Mouse (Mus musculus) heart, embryonic 15.5 days (tissue): Measurements from ENCODE around the gene Olfr750. TPM values are rescaled to one million over a fixed set of nuclear protein-coding genes. Genes with fewer than 3 reads are reported as not detected.

Experiments
- ATAC-seq: fragments of 200-750 bp; cut with Nextera tagmentation; replicated peaks from 2 replicates; pipeline ENCODE4 v1.8.0; 2017; ENCODE audit warnings: low read depth, moderate TSS enrichment; ENCODE audit not compliant: insufficient number of reproducible peaks, insufficient read depth, low FRiP score
- H3K27ac ChIP-seq: fragments of 300-500 bp; sonication (generic); 2 replicates; pipeline ENCODE4 v1.5.1; 2015; ENCODE audit warnings: mild to moderate bottlenecking, inconsistent platforms
- H3K27me3 ChIP-seq: fragments of 300-500 bp; sonication (generic); 2 replicates; pipeline ENCODE4 v1.6.1; 2015; ENCODE audit warnings: inconsistent platforms
- H3K36me3 ChIP-seq: fragments of 300-500 bp; sonication (generic); 2 replicates; pipeline ENCODE4 v1.6.1; 2015; ENCODE audit warnings: mild to moderate bottlenecking, inconsistent platforms
- H3K4me1 ChIP-seq: fragments of 300-500 bp; sonication (generic); replicated peaks from 2 replicates; pipeline ENCODE4 v1.6.1; 2015; ENCODE audit warnings: inconsistent platforms
- H3K4me2 ChIP-seq: fragments of 300-500 bp; sonication (generic); 2 replicates; pipeline ENCODE4 v1.6.1; 2015; ENCODE audit warnings: inconsistent platforms, mild to moderate bottlenecking, moderate library complexity
- H3K4me3 ChIP-seq: fragments of 300-500 bp; sonication (generic); 2 replicates; pipeline ENCODE4 v1.5.1; 2015; ENCODE audit warnings: mild to moderate bottlenecking, inconsistent platforms
- H3K9ac ChIP-seq: fragments of 300-500 bp; sonication (generic); 2 replicates; pipeline ENCODE4 v1.6.1; 2015; ENCODE audit warnings: mild to moderate bottlenecking, inconsistent platforms
- H3K9me3 ChIP-seq: fragments of 300-500 bp; sonication (generic); replicated peaks from 2 replicates; pipeline ENCODE4 v1.6.1; 2016; ENCODE audit warnings: inconsistent platforms
- WGBS: fragments of 180-500 bp; shearing (Covaris S2); methylation state at CpG from one replicate; pipeline ENCODE4 v1.1.7; 2015; ENCODE audit warnings: mixed read lengths; 5-methylcytosine and 5-hydroxymethylcytosine counted together
- polyA plus RNA-seq: library from polyadenylated mRNA; unstranded; fragments of >200 nt; fragmentation: Nextera tagmentation; extraction: Ambion mirVana; gene quantifications from 2 replicates; pipeline ENCODE4 v1.2.1, GENCODE M21; 2015

Olfr750 gene
- polyA plus RNA-seq, 1 experiment from 2014 or later = not detected

- Histone ChIP-seq H3K27me3 (no peaks in the 10 kb centered on the region), H3K36me3 (no peaks in the 10 kb centered on the region), H3K4me3 (no peak overlapping the region), H3K9me3 (no peaks in the 10 kb centered on the region), H3K27ac (no peak overlapping the region), H3K4me1 (no peaks in the 10 kb centered on the region), H3K9ac (no peak overlapping the region), H3K4me2 (no peak overlapping the region)
- ATAC-seq = no peak
- 79% methylated on average over 4 of the region's 4 CpGs for WGBS
Measured at GRCm38 (mm10) chr14:51023457-51023856, 50.8 kb downstream of the Olfr750 start.

DNA sequence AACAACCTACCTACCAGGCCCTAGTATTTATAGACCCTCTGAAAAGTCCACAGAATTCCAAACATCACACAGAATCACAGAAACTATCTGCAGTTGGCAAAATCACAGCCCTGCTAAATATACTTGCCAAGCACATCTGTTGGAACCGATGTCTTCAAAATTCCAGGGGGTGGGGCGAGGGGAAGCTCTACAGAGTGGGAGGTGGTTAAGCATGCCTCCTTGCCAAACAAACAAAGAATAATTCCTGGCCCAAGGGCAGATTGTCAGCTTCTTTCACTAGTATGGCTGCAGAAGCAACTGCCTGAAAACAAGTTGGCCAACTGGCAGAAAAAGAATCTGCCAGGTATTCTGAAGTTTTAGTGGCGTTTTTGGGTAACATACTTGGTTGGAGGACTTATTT is 57.0 kb downstream of the Olfr750 start:
- H3K9me3 ChIP-seq = no peaks in the 10 kb centered on the region
- ATAC-seq = peak; percentile 60; the same call in 1 of the 2 replicates
- H3K36me3 ChIP-seq = no peaks in the 10 kb centered on the region
- H3K27ac ChIP-seq = peak overlapping the region; percentile 15; the same call in 1 of the 2 replicates
- no peaks in the 10 kb centered on the region for H3K27me3 ChIP-seq
- 45% methylated on average over 3 of the region's 3 CpGs for whole genome bisulfite sequencing
- H3K4me1 ChIP-seq = peaks cover 5% of the 10 kb centered on the region
- H3K4me2 ChIP-seq = no peak overlapping the region
- no peak overlapping the region for H3K9ac ChIP-seq
- H3K4me3 ChIP-seq = no peak overlapping the region

Other genes starting within 250 kb of the Olfr750 start
- 4.8 and 6.7 TPM in 2 replicates for gene Tep1, start 203.9 kb downstream of the Olfr750 start, polyA plus RNA-seq
- gene Klhl33, start 176.9 kb downstream of the Olfr750 start, polyA plus RNA-seq = 0.08 and 0.18 TPM in 2 replicates
- 117 and 133 TPM in 2 replicates for gene Osgep, start 149.5 kb downstream of the Olfr750 start, polyA plus RNA-seq
- gene Apex1, start 149.5 kb downstream of the Olfr750 start, polyA plus RNA-seq = 107 and 120 TPM in 2 replicates
- gene Pip4p1, start 143.6 kb downstream of the Olfr750 start, polyA plus RNA-seq = 29.8 and 39.6 TPM in 2 replicates
- gene Pnp, start 143.4 kb downstream of the Olfr750 start, polyA plus RNA-seq = 29.6 and 37.3 TPM in 2 replicates
- gene Gm49342, start 129.9 kb downstream of the Olfr750 start, polyA plus RNA-seq = not detected in 2 replicates
- 0.18 and 0.41 TPM in 2 replicates for gene Pnp2, start 118.4 kb downstream of the Olfr750 start, polyA plus RNA-seq
- 0.36 and 0.42 TPM in 2 replicates for gene Rnase10, start 66.7 kb downstream of the Olfr750 start, polyA plus RNA-seq
- gene Rnase9, start 32.6 kb downstream of the Olfr750 start, polyA plus RNA-seq = not detected in 2 replicates
- not detected in 2 replicates for gene Rnase11, start 24.3 kb downstream of the Olfr750 start, polyA plus RNA-seq
- not detected in 2 replicates for gene Rnase12, start 16.8 kb downstream of the Olfr750 start, polyA plus RNA-seq
- 26.3 and 31.6 TPM in 2 replicates for gene Rnase4, start 16.6 kb upstream of the Olfr750 start, polyA plus RNA-seq
- 4.1 TPM in 2 replicates for gene Ang, start 16.7 kb upstream of the Olfr750 start, polyA plus RNA-seq
- not detected in 2 replicates for gene Eddm3b, start 40.0 kb upstream of the Olfr750 start, polyA plus RNA-seq
- gene Rnase6, start 49.5 kb upstream of the Olfr750 start, polyA plus RNA-seq = 0.66 and 1.2 TPM in 2 replicates
- gene Rnase1, start 72.3 kb upstream of the Olfr750 start, polyA plus RNA-seq = 0.96 and 1.2 TPM in 2 replicates
- not detected in 2 replicates for gene Rnase2b, start 87.8 kb upstream of the Olfr750 start, polyA plus RNA-seq
- gene Ang2, start 124.7 kb upstream of the Olfr750 start, polyA plus RNA-seq = not detected in 2 replicates
- gene Ear14, start 129.0 kb upstream of the Olfr750 start, polyA plus RNA-seq = not detected in 2 replicates
- not detected in 2 replicates for gene Rnase2a, start 181.7 kb upstream of the Olfr750 start, polyA plus RNA-seq